Mouse (Mus musculus): Measurements from ENCODE around the gene Spon1. TPM values are rescaled to one million over a fixed set of nuclear protein-coding genes. Genes with fewer than 3 reads are reported as not detected.
A peak's percentile ranks its signal among the peaks of the same experiment; 100 is the strongest.

The Spon1 gene
- polyA plus RNA-seq, 1 experiment from 2014 or later, result 7.1 TPM

- Histone ChIP-seq H3K9me3 (replicated peaks) (no peaks in the 10 kb centered on the region), H3K36me3 (ENCODE audit: poor library complexity, severe bottlenecking) (no peaks in the 10 kb centered on the region), H3K4me2 (no peak overlapping the region), H3K4me3 (no peak overlapping the region), H3K9ac (no peak overlapping the region), H3K27ac (no peak overlapping the region), H3K27me3 (no peaks in the 10 kb centered on the region), H3K4me1 (no peaks in the 10 kb centered on the region)
- 88% methylated on average over 4 of the region's 4 CpGs for WGBS
- no peak for ATAC-seq
Observed at GRCm38 (mm10) chr7:113915936-113916335, 150.1 kb downstream of the Spon1 start.

- no peak overlapping the region for H3K4me2 ChIP-seq
- no peak overlapping the region for H3K9ac ChIP-seq
- WGBS, result 83% methylated on average over 3 of the region's 3 CpGs
- H3K36me3 ChIP-seq (ENCODE audit: poor library complexity, severe bottlenecking), result no peaks in the 10 kb centered on the region
- no peaks in the 10 kb centered on the region for H3K9me3 ChIP-seq (replicated peaks)
- H3K4me1 ChIP-seq, result no peaks in the 10 kb centered on the region
- ATAC-seq, result no peak
- H3K27me3 ChIP-seq, result no peaks in the 10 kb centered on the region
- H3K27ac ChIP-seq, result no peak overlapping the region
- H3K4me3 ChIP-seq, result no peak overlapping the region
Observed at GRCm38 (mm10) chr7:113918916-113919315, 153.1 kb downstream of the Spon1 start.

- Histone ChIP-seq H3K4me1 (no peaks in the 10 kb centered on the region), H3K9me3 (replicated peaks) (no peaks in the 10 kb centered on the region), H3K4me3 (no peak overlapping the region), H3K36me3 (ENCODE audit: poor library complexity, severe bottlenecking) (no peaks in the 10 kb centered on the region), H3K27ac (no peak overlapping the region), H3K27me3 (no peaks in the 10 kb centered on the region), H3K9ac (no peak overlapping the region), H3K4me2 (no peak overlapping the region)
- 82% methylated on average over 4 of the region's 4 CpGs for WGBS
- no peak for ATAC-seq
Observed at GRCm38 (mm10) chr7:113919505-113919904, 153.7 kb downstream of the Spon1 start.

GRCm38 (mm10) chr7:113920056-113920455 is 154.3 kb downstream of the Spon1 start:
- no peak for ATAC-seq
- Histone ChIP-seq H3K27me3 (no peaks in the 10 kb centered on the region), H3K9ac (no peak overlapping the region), H3K4me1 (no peaks in the 10 kb centered on the region), H3K4me3 (no peak overlapping the region), H3K4me2 (no peak overlapping the region), H3K9me3 (replicated peaks) (no peaks in the 10 kb centered on the region), H3K27ac (no peak overlapping the region), H3K36me3 (ENCODE audit: poor library complexity, severe bottlenecking) (no peaks in the 10 kb centered on the region)
- 85% methylated on average over 2 of the region's 2 CpGs for WGBS

GRCm38 (mm10) chr7:113924561-113924960 is 158.8 kb downstream of the Spon1 start:
- WGBS, result 72% methylated on average over 6 of the region's 6 CpGs
- no peak overlapping the region for H3K27ac ChIP-seq
- no peaks in the 10 kb centered on the region for H3K27me3 ChIP-seq
- no peaks in the 10 kb centered on the region for H3K36me3 ChIP-seq (ENCODE audit: poor library complexity, severe bottlenecking)
- H3K4me3 ChIP-seq, result no peak overlapping the region
- no peaks in the 10 kb centered on the region for H3K9me3 ChIP-seq (replicated peaks)
- H3K4me1 ChIP-seq, result no peaks in the 10 kb centered on the region
- no peak for ATAC-seq
- H3K4me2 ChIP-seq, result no peak overlapping the region
- no peak overlapping the region for H3K9ac ChIP-seq

GRCm38 (mm10) chr7:113950888-113951287 is 185.1 kb downstream of the Spon1 start:
- no peak overlapping the region for H3K4me3 ChIP-seq
- H3K27ac ChIP-seq, result no peak overlapping the region
- no peak overlapping the region for H3K9ac ChIP-seq
- H3K4me1 ChIP-seq, result peaks cover 17% of the 10 kb centered on the region; the same call in 1 of the 2 replicates
- H3K27me3 ChIP-seq, result no peaks in the 10 kb centered on the region
- no peak for ATAC-seq
- H3K36me3 ChIP-seq (ENCODE audit: poor library complexity, severe bottlenecking), result no peaks in the 10 kb centered on the region
- H3K9me3 ChIP-seq (replicated peaks), result no peaks in the 10 kb centered on the region
- 85% methylated on average over 7 of the region's 7 CpGs for WGBS
- no peak overlapping the region for H3K4me2 ChIP-seq

- no peaks in the 10 kb centered on the region for H3K27me3 ChIP-seq
- ATAC-seq, result no peak
- H3K36me3 ChIP-seq (ENCODE audit: poor library complexity, severe bottlenecking), result no peaks in the 10 kb centered on the region
- no peak overlapping the region for H3K4me3 ChIP-seq
- WGBS, result 33% methylated on average over 2 of the region's 2 CpGs
- no peak overlapping the region for H3K9ac ChIP-seq
- H3K4me2 ChIP-seq, result no peak overlapping the region
- H3K27ac ChIP-seq, result no peak overlapping the region
- H3K4me1 ChIP-seq, result peaks cover 13% of the 10 kb centered on the region; the same call in 1 of the 2 replicates
- H3K9me3 ChIP-seq (replicated peaks), result no peaks in the 10 kb centered on the region
Observed at GRCm38 (mm10) chr7:113955431-113955830, 189.6 kb downstream of the Spon1 start.

- Histone ChIP-seq H3K4me2 (no peak overlapping the region), H3K9me3 (replicated peaks) (no peaks in the 10 kb centered on the region), H3K27ac (no peak overlapping the region), H3K27me3 (no peaks in the 10 kb centered on the region), H3K9ac (no peak overlapping the region), H3K4me3 (no peak overlapping the region), H3K4me1 (0 out of 2 replicates have a peak, but pooled peaks cover 10% of the 10 kb centered on the region), H3K36me3 (ENCODE audit: poor library complexity, severe bottlenecking) (no peaks in the 10 kb centered on the region)
- ATAC-seq, result peak; percentile 50; the same call in 1 of the 2 replicates
- WGBS, result 53% methylated on average over 9 of the region's 9 CpGs
Observed at GRCm38 (mm10) chr7:113960841-113961499, 195.2 kb downstream of the Spon1 start.

GRCm38 (mm10) chr7:113961500-113961895 is 195.7 kb downstream of the Spon1 start:
- Histone ChIP-seq H3K9ac (no peak overlapping the region), H3K4me3 (no peak overlapping the region), H3K4me2 (no peak overlapping the region), H3K4me1 (0 out of 2 replicates have a peak, but pooled peaks cover 8% of the 10 kb centered on the region), H3K9me3 (replicated peaks) (no peaks in the 10 kb centered on the region), H3K36me3 (ENCODE audit: poor library complexity, severe bottlenecking) (no peaks in the 10 kb centered on the region), H3K27ac (no peak overlapping the region), H3K27me3 (no peaks in the 10 kb centered on the region)
- ATAC-seq, result peak; percentile 43; the same call in 1 of the 2 replicates
- 60% methylated on average over 3 of the region's 3 CpGs for WGBS

GRCm38 (mm10) chr7:113962078-113962477 is 196.3 kb downstream of the Spon1 start:
- H3K4me2 ChIP-seq, result no peak overlapping the region
- H3K36me3 ChIP-seq (ENCODE audit: poor library complexity, severe bottlenecking), result no peaks in the 10 kb centered on the region
- H3K27ac ChIP-seq, result no peak overlapping the region
- H3K9me3 ChIP-seq (replicated peaks), result no peaks in the 10 kb centered on the region
- no peak overlapping the region for H3K9ac ChIP-seq
- H3K27me3 ChIP-seq, result no peaks in the 10 kb centered on the region
- 89% methylated on average over 4 of the region's 4 CpGs for WGBS
- 0 out of 2 replicates have a peak, but pooled peaks cover 8% of the 10 kb centered on the region for H3K4me1 ChIP-seq
- no peak for ATAC-seq
- H3K4me3 ChIP-seq, result no peak overlapping the region

- Histone ChIP-seq H3K27me3 (no peaks in the 10 kb centered on the region), H3K36me3 (ENCODE audit: poor library complexity, severe bottlenecking) (no peaks in the 10 kb centered on the region), H3K4me1 (0 out of 2 replicates have a peak, but pooled peaks cover 8% of the 10 kb centered on the region), H3K9ac (no peak overlapping the region), H3K9me3 (replicated peaks) (no peaks in the 10 kb centered on the region), H3K27ac (no peak overlapping the region), H3K4me2 (no peak overlapping the region), H3K4me3 (no peak overlapping the region)
- ATAC-seq, result no peak
- 76% methylated on average over 4 of the region's 4 CpGs for WGBS
Observed at GRCm38 (mm10) chr7:113963766-113964165, 198.0 kb downstream of the Spon1 start.

GRCm38 (mm10) chr7:113965625-113966024 is 199.8 kb downstream of the Spon1 start:
- no peak overlapping the region for H3K4me2 ChIP-seq
- H3K9me3 ChIP-seq (replicated peaks), result no peaks in the 10 kb centered on the region
- H3K4me1 ChIP-seq, result 0 out of 2 replicates have a peak, but pooled peaks cover 8% of the 10 kb centered on the region
- no peak overlapping the region for H3K27ac ChIP-seq
- no peak for ATAC-seq
- H3K27me3 ChIP-seq, result no peaks in the 10 kb centered on the region
- WGBS, result 89% methylated on average over 8 of the region's 8 CpGs
- no peak overlapping the region for H3K4me3 ChIP-seq
- no peaks in the 10 kb centered on the region for H3K36me3 ChIP-seq (ENCODE audit: poor library complexity, severe bottlenecking)
- H3K9ac ChIP-seq, result no peak overlapping the region

GRCm38 (mm10) chr7:113969182-113969581 is 203.4 kb downstream of the Spon1 start:
- Histone ChIP-seq H3K27me3 (no peaks in the 10 kb centered on the region), H3K9me3 (replicated peaks) (0 out of 2 replicates have a peak, but pooled peaks cover 4% of the 10 kb centered on the region), H3K4me2 (no peak overlapping the region), H3K36me3 (ENCODE audit: poor library complexity, severe bottlenecking) (no peaks in the 10 kb centered on the region), H3K27ac (no peak overlapping the region), H3K4me1 (no peaks in the 10 kb centered on the region), H3K4me3 (no peak overlapping the region), H3K9ac (no peak overlapping the region)
- ATAC-seq, result no peak
